Mouse (Mus musculus): ENCODE results near the gene Smpd2.

DNA sequence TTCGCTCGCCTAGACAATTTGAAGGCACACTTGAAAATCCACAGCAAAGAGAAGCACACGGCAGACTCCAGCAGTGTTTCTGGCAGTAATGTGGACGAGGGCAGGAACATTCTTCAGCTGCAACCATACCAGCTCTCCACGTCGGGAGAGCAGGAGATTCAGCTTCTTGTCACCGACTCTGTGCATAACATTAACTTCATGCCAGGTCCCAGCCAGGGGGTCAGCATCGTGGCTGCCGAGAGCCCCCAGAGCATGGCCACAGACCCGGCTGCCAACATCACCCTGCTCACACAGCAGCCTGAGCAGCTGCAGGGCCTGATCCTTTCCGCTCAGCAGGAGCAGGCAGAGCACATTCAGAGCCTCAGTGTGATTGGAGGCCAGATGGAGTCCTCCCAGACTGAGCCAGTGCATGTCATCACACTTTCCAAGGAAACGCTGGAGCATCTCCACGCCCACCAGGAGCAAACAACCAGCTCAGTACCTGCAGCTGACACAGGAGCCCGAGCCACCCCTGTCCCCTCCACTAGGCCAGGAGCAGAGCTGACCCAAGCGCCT, 25.7 kb downstream of the Smpd2 start:
- TF ChIP-seq POLR2A (IDR thresholded peaks at IDR 0.05; ENCODE audit: insufficient read length, low read depth): no peak
- TF ChIP-seq E2F4 (IDR thresholded peaks at IDR 0.05; ENCODE audit: insufficient read depth): no peak
- no peak for TF ChIP-seq USF1 (IDR thresholded peaks at IDR 0.05; ENCODE audit: low read depth)
